10 mouse cellular contexts compared by ENCODE assay signal in genomic region chr10:83149342-83150178, GRCm38 (mm10).
DNase-seq lines count a peak whose midpoint lies in the region; ATAC-seq and TF ChIP-seq lines count a peak whose summit lies in the region.
"Had no signal": no experiment of that assay in that cellular context is flagged by ENCODE, and none has a peak within 500 bp of the region (broad histone marks: within the 10 kb centered on the region; RNA-seq: fewer than 3 reads in every experiment).

No protein-coding gene starts in this region.

- no peak overlapping the region for H3K27ac ChIP-seq in forebrain, embryonic 13.5 days
- no peak overlapping the region for H3K27ac ChIP-seq in forebrain, embryonic 12.5 days

- 65% methylated on average over 12 of the region's 12 CpGs for WGBS in forebrain, embryonic 13.5 days
- 68% methylated on average over 12 of the region's 12 CpGs for WGBS in forebrain, embryonic 12.5 days

- no peaks in the 10 kb centered on the region for H3K9me3 ChIP-seq in forebrain, embryonic 13.5 days (replicated peaks)
- no peaks in the 10 kb centered on the region for H3K9me3 ChIP-seq in forebrain, embryonic 12.5 days
- H3K9me3 ChIP-seq in megakaryocyte, embryonic 14.5 days: no peaks in the 10 kb centered on the region

- peaks cover 38% of the 10 kb centered on the region for H3K4me1 ChIP-seq in forebrain, embryonic 13.5 days
- H3K4me1 ChIP-seq in forebrain, embryonic 12.5 days: peaks cover 27% of the 10 kb centered on the region
- peaks cover 96% of the 10 kb centered on the region for H3K4me1 ChIP-seq in megakaryocyte, embryonic 14.5 days

- no peak for TF ChIP-seq POLR2A in myocyte (IDR thresholded peaks at IDR 0.05; ENCODE audit: insufficient read length, low read depth)

- no peak for DNase-seq in kidney, adult 8-10 months
- no peak for DNase-seq in gastrocnemius, postnatal 14 days
- DNase-seq: B cell, adult 2 months; liver had no signal

- H3K27me3 ChIP-seq in forebrain, embryonic 13.5 days: no peaks in the 10 kb centered on the region
- no peaks in the 10 kb centered on the region for H3K27me3 ChIP-seq in forebrain, embryonic 12.5 days
- H3K27me3 ChIP-seq in megakaryocyte, embryonic 14.5 days (replicated peaks): peaks cover 2% of the 10 kb centered on the region
- H3K27me3 ChIP-seq in myocyte (ENCODE audit: control insufficient read depth, insufficient read depth, insufficient read length): no peaks in the 10 kb centered on the region

- H3K9ac ChIP-seq in forebrain, embryonic 13.5 days: no peak overlapping the region
- H3K9ac ChIP-seq in forebrain, embryonic 12.5 days: no peak overlapping the region

- no peaks in the 10 kb centered on the region for H3K36me3 ChIP-seq in forebrain, embryonic 13.5 days (ENCODE audit: poor library complexity, severe bottlenecking)
- no peaks in the 10 kb centered on the region for H3K36me3 ChIP-seq in forebrain, embryonic 12.5 days (replicated peaks)
- peaks cover 13% of the 10 kb centered on the region for H3K36me3 ChIP-seq in megakaryocyte, embryonic 14.5 days (replicated peaks; ENCODE audit: low read length)
- H3K36me3 ChIP-seq in myocyte (ENCODE audit: control insufficient read depth, insufficient read depth): no peaks in the 10 kb centered on the region

- no peak overlapping the region for H3K4me3 ChIP-seq in forebrain, embryonic 13.5 days
- H3K4me3 ChIP-seq in forebrain, embryonic 12.5 days (replicated peaks): no peak overlapping the region
- H3K4me3 ChIP-seq in megakaryocyte, embryonic 14.5 days (replicated peaks): peak overlapping the region; percentile 62
- no peak overlapping the region for H3K4me3 ChIP-seq in myocyte

- ATAC-seq in forebrain, embryonic 13.5 days: peak; percentile 42; the same call in 1 of the 2 replicates
- no peak; the same call in 1 of the 2 replicates for ATAC-seq in forebrain, embryonic 12.5 days (ENCODE audit: low FRiP score)
- no peak for ATAC-seq in megakaryocyte, adult 5-6 weeks (ENCODE audit: poor library complexity, severe bottlenecking)
- peak; percentile 40 to 48; a peak in 3 of 4 replicates for ATAC-seq in hematopoietic stem cell, adult 5-6 weeks (replicated peaks in 1 of 2; ENCODE audit: insufficient read depth in 1 of 2, low FRiP score in 2 of 2, low TSS enrichment in 1 of 2, low read depth in 1 of 2, poor library complexity in 2 of 2, severe bottlenecking in 2 of 2)

- intact Hi-C loops in gastrocnemius, postnatal 14 days (cut with DNase I; ENCODE audit: low total_unique reads): no loop called here

- H3ac ChIP-seq in myocyte (ENCODE audit: control insufficient read depth, insufficient read length): no peak overlapping the region

- no peak overlapping the region for H3K4me2 ChIP-seq in forebrain, embryonic 13.5 days
- H3K4me2 ChIP-seq in forebrain, embryonic 12.5 days: no peak overlapping the region
- H3K4me2 ChIP-seq in myocyte (ENCODE audit: low read depth): peak overlapping the region; percentile 79

- no peaks in the 10 kb centered on the region for H3K79me2 ChIP-seq in myocyte (ENCODE audit: control insufficient read depth, insufficient read depth)

TF ChIP-seq in myocyte, 11 proteins besides CTCF, POLR2A, EP300 and RAD21:
- no peak for TF ChIP-seq MAX (IDR thresholded peaks at IDR 0.05; ENCODE audit: low read depth)
- TF ChIP-seq REST (IDR thresholded peaks at IDR 0.05; ENCODE audit: insufficient read depth, insufficient read length): no peak
- peak; percentile 39 to 87 (median 59) for TF ChIP-seq MYOG (IDR thresholded peaks at IDR 0.05; ENCODE audit: control insufficient read depth in 1 of 3, insufficient read depth in 1 of 3, insufficient read length in 2 of 3, low read depth in 2 of 3)
- no peak for TF ChIP-seq POLR2AphosphoS2 (IDR thresholded peaks at IDR 0.05; ENCODE audit: insufficient read length, low read depth)
- TF ChIP-seq E2F4 (IDR thresholded peaks at IDR 0.05; ENCODE audit: insufficient read depth): no peak
- no peak for TF ChIP-seq USF1 (IDR thresholded peaks at IDR 0.05; ENCODE audit: low read depth)
- TF ChIP-seq CEBPB (IDR thresholded peaks at IDR 0.05; ENCODE audit: insufficient read depth, poor library complexity, severe bottlenecking): 0 out of 2 replicates have a peak, but pooled peaks have one; percentile 34
- TF ChIP-seq TCF12 (IDR thresholded peaks at IDR 0.05; ENCODE audit: insufficient read depth, poor library complexity, severe bottlenecking): peak; percentile 67
- peak; percentile 56 for TF ChIP-seq TCF3 (IDR thresholded peaks at IDR 0.05; ENCODE audit: insufficient read length, low read depth)
- peak in 2 of 3 experiments; percentile 80 to 90 for TF ChIP-seq MYOD1 (IDR thresholded peaks at IDR 0.05; ENCODE audit: control insufficient read depth in 1 of 3, insufficient read length in 2 of 3, low read depth in 2 of 3)
- TF ChIP-seq SRF (IDR thresholded peaks at IDR 0.05; ENCODE audit: control insufficient read depth, insufficient read length, low read depth): no peak

Comparison
In these comparisons a context has a peak if more than half of its experiments do, and no peak if none do; other contexts are left out.
1. ATAC-seq: peak in forebrain, embryonic 13.5 days (single experiment) and hematopoietic stem cell, adult 5-6 weeks (2 of 2); none in forebrain, embryonic 12.5 days (single experiment) and megakaryocyte, adult 5-6 weeks (single experiment).